Mouse (Mus musculus) T-helper 17 cell (primary cell): Measurements from ENCODE around the gene Tpm3.

Experiments used
- in situ Hi-C, 2 experiments: fragments of 300-600 bp; cut with MboI, MseI; formaldehyde crosslinking; loops; 1 replicate in 1 of 2; 2 replicates in 1 of 2; pipeline ENCODE4 v1.15.1; 2025; ENCODE audit warnings: high pct_unique_total_duplicates in 2 of 2

Tpm3 gene

GRCm38 (mm10) chr3:90136660-90137059, 64.2 kb downstream of the Tpm3 start:
- in situ Hi-C loops = no loop called here

GRCm38 (mm10) chr3:90137606-90138005, 65.2 kb downstream of the Tpm3 start:
- in situ Hi-C loops = no loop called here

DNA sequence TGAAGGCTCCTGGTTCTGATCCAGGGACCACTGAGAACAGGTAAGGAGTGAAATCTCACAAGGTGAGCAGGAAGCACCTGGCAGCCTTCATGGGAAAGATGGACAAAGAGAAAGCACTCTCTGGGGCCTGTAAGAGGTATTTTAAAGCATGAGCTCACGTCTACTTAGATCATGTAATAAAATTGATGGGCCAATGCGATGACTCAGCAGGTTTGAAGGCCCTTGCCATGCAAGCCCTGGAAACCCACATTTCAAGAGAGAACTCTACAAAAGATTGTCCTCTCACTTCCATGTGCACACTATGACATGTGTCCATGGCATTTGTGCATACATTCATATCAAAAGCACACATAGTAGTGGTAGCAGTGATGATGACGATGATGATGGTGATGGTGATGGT, 67.5 kb downstream of the Tpm3 start:
- in situ Hi-C loops = no loop called here

DNA sequence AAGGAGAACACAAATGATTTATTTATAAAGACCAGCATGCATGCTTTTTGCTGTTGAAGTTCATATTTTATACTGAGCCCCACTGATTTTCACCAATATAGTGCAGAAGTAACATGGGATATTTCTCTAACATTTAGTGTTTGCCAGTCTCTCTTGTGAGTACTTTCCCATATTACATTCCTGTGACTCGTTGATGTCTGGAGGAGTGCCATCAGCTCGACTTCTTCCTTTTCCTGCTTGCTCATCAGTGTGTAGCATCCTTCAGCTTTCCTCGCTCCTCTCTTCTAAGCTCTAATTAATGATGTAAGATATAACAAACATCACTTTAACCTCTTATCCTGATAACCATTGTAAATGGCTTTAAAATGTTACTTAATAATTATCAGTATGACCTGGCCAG, 73.0 kb downstream of the Tpm3 start:
- in situ Hi-C loops = no loop called here

- in situ Hi-C loops = no loop called here
Observed at GRCm38 (mm10) chr3:90146651-90147050, 74.2 kb downstream of the Tpm3 start.
